Mouse (Mus musculus): ENCODE data around the gene Spr. TPM values are rescaled to one million over a fixed set of nuclear protein-coding genes. Genes with fewer than 3 reads are reported as not detected.

Gene Spr
- total and polyA plus RNA-seq, 3 experiments, result 44.3 to 69.3 (median 64.4) TPM

DNA sequence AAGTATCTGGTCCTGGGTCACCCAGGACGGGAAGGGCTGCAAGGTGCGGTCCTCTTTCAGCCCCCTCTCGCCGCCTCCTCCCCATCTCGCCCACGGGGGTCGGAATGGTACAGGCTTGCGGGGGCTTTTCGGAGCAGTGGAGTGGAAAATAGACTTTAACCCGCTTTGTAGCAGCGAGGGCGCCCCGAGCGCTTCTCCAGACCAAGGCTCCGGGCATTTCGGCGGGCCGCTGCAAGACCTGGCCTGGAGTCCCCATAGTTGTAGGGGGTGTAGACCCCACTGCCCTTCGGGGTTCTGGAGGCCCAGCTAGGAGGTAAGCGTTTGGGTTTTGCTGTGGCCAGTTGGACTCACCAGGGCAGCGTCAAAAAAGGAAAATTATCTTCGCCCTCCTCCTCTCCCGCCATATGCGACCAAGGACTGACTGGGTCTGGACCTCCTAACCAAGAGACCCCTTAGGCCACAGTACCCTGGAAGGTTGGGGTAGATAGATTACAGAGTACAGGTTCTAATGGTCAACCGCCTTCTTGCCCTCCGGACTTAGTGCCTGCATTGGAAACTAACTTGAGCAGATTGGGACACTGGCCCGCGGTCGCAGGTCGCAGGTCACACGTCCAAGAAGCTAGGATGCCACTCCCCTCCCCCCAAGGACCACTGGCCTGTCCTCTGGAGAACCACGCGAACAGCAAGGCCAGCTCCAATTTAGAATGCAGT is 48.6 kb upstream of the Spr start:
- Histone ChIP-seq H3K9ac (ENCODE audit: insufficient read depth, low read depth) (no peak overlapping the region), H3K36me3 (replicated peaks in 1 of 2; ENCODE audit: control insufficient read depth in 1 of 2, insufficient read depth in 1 of 2, low read length in 1 of 2) (no peaks in the 10 kb centered on the region), H3K27ac (ENCODE audit: insufficient read depth, low read depth) (no peak overlapping the region), H3K4me3 (replicated peaks in 1 of 3; ENCODE audit: low read depth in 2 of 3, low read length in 2 of 3, poor library complexity in 1 of 3) (no peak overlapping the region), H3K79me2 (replicated peaks; ENCODE audit: control insufficient read depth, extremely low read depth, insufficient read depth, poor library complexity, severe bottlenecking) (no peaks in the 10 kb centered on the region), H3K4me2 (ENCODE audit: insufficient read depth, low read depth, poor library complexity, severe bottlenecking) (no peak overlapping the region), H3K4me1 (ENCODE audit: control insufficient read depth in 1 of 2, insufficient read depth in 2 of 2) (no peaks in the 10 kb centered on the region), H3K9me3 (replicated peaks; ENCODE audit: low read length) (peaks cover 27% of the 10 kb centered on the region), H3K27me3 (replicated peaks) (peaks cover 50% of the 10 kb centered on the region)
- dilution Hi-C loops (cut with MboI; ENCODE audit: extremely low pct_ligation_motif_present, extremely low pct_unique_long_range_greater_than_20kb, low sequenced_read_pairs) (no loop called here), in situ Hi-C loops (cut with MboI; ENCODE audit: low pct_ligation_motif_present, low pct_unique_long_range_greater_than_20kb, low sequenced_read_pairs) (no loop called here)
- TF ChIP-seq SIN3A (IDR thresholded peaks at IDR 0.05; ENCODE audit: low read length) (no peak), MAFK (IDR thresholded peaks at IDR 0.05; ENCODE audit: insufficient replicate concordance, low read length) (no peak), ELF1 (IDR thresholded peaks at IDR 0.05; ENCODE audit: low read depth, low read length) (no peak), CHD2 (IDR thresholded peaks at IDR 0.05; ENCODE audit: low read length) (no peak), E2F4 (IDR thresholded peaks at IDR 0.05; ENCODE audit: insufficient replicate concordance, low read depth, low read length) (no peak), MAX (IDR thresholded peaks at IDR 0.05; ENCODE audit: low read length) (no peak), CTCF (conservative IDR thresholded peaks at IDR 0.05 in 1 of 2, IDR thresholded peaks at IDR 0.05 in 1 of 2; ENCODE audit: low read depth in 2 of 2, low read length in 2 of 2) (no peak), POLR2AphosphoS2 (IDR thresholded peaks at IDR 0.05; ENCODE audit: low read depth, low read length) (no peak)
- no peak for DNase-seq (ENCODE audit: extremely low read depth)

DNA sequence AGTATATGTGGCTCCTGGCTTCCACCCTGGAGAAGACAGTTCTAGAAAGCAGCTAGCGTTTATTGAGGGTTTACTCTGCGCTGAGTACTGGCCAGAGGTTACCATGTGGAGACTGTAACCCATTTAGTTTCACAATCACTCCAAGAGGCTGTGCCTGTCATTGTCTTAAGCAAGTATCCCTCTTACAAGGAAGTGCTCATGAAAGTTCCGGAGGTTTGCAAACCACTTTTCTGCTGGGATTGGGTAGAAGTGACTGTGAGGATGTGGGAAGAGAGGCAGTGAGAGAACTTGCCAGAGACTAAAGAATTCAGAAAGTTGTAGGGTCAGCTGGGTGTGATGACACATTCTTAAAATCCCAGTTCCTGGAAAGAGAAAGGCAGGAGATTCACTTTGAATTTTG is 46.4 kb upstream of the Spr start:
- peaks cover 19% of the 10 kb centered on the region for H3K9me3 ChIP-seq (replicated peaks; ENCODE audit: low read length)
- dilution Hi-C loops (cut with MboI; ENCODE audit: extremely low pct_ligation_motif_present, extremely low pct_unique_long_range_greater_than_20kb, low sequenced_read_pairs), result no loop called here
- no peak overlapping the region for H3K27ac ChIP-seq (ENCODE audit: insufficient read depth, low read depth)
- DNase-seq (ENCODE audit: extremely low read depth), result no peak
- no peaks in the 10 kb centered on the region for H3K79me2 ChIP-seq (replicated peaks; ENCODE audit: control insufficient read depth, extremely low read depth, insufficient read depth, poor library complexity, severe bottlenecking)
- TF ChIP-seq EP300 (IDR thresholded peaks at IDR 0.05; ENCODE audit: low read length), result no peak
- no peak overlapping the region for H3K4me3 ChIP-seq (replicated peaks in 1 of 3; ENCODE audit: low read depth in 2 of 3, low read length in 2 of 3, poor library complexity in 1 of 3)
- H3K4me1 ChIP-seq (ENCODE audit: control insufficient read depth in 1 of 2, insufficient read depth in 2 of 2), result no peaks in the 10 kb centered on the region
- H3K36me3 ChIP-seq (replicated peaks in 1 of 2; ENCODE audit: control insufficient read depth in 1 of 2, insufficient read depth in 1 of 2, low read length in 1 of 2), result no peaks in the 10 kb centered on the region
- H3K27me3 ChIP-seq (replicated peaks), result peaks cover 53% of the 10 kb centered on the region
- in situ Hi-C loops (cut with MboI; ENCODE audit: low pct_ligation_motif_present, low pct_unique_long_range_greater_than_20kb, low sequenced_read_pairs), result no loop called here
- no peak overlapping the region for H3K4me2 ChIP-seq (ENCODE audit: insufficient read depth, low read depth, poor library complexity, severe bottlenecking)
- no peak overlapping the region for H3K9ac ChIP-seq (ENCODE audit: insufficient read depth, low read depth)

DNA sequence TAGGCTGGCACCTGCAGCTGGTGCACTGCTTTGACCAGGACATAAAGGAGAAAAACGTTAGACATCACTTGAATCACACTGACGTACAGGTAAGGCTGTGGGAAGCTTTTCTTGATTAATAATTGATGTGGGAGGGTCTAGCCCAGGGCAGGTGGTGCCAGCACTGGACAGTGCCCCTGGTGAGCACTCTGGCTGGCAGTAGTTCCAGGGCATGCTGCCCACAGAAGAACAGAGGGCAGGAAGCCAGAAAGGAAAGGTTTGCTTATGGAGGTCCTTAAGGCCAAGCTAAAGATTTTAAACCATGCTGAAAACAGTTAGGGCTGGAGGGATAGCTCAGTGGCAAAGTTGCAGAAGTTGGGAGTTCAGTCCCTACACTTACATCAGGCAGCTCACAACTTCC is 42.5 kb upstream of the Spr start:
- no peaks in the 10 kb centered on the region for H3K36me3 ChIP-seq (replicated peaks in 1 of 2; ENCODE audit: control insufficient read depth in 1 of 2, insufficient read depth in 1 of 2, low read length in 1 of 2)
- H3K27me3 ChIP-seq (replicated peaks), result peaks cover 68% of the 10 kb centered on the region
- H3K9ac ChIP-seq (ENCODE audit: insufficient read depth, low read depth), result no peak overlapping the region
- H3K9me3 ChIP-seq (replicated peaks; ENCODE audit: low read length), result peaks cover 7% of the 10 kb centered on the region
- H3K4me3 ChIP-seq (replicated peaks in 1 of 3; ENCODE audit: low read depth in 2 of 3, low read length in 2 of 3, poor library complexity in 1 of 3), result no peak overlapping the region
- H3K4me2 ChIP-seq (ENCODE audit: insufficient read depth, low read depth, poor library complexity, severe bottlenecking), result no peak overlapping the region
- H3K4me1 ChIP-seq (ENCODE audit: control insufficient read depth in 1 of 2, insufficient read depth in 2 of 2), result no peaks in the 10 kb centered on the region
- no peak for TF ChIP-seq TBP (conservative IDR thresholded peaks at IDR 0.05; ENCODE audit: low read depth, low read length)
- TF ChIP-seq CHD2 (IDR thresholded peaks at IDR 0.05; ENCODE audit: low read length), result no peak
- no peak for TF ChIP-seq ZMIZ1 (IDR thresholded peaks at IDR 0.05; ENCODE audit: low read depth, low read length)
- TF ChIP-seq E2F4 (IDR thresholded peaks at IDR 0.05; ENCODE audit: insufficient replicate concordance, low read depth, low read length), result no peak
- no peak for TF ChIP-seq SIN3A (IDR thresholded peaks at IDR 0.05; ENCODE audit: low read length)
- TF ChIP-seq NELFE (IDR thresholded peaks at IDR 0.05; ENCODE audit: low read depth, low read length), result no peak
- TF ChIP-seq ELF1 (IDR thresholded peaks at IDR 0.05; ENCODE audit: low read depth, low read length), result no peak
- TF ChIP-seq BHLHE40 (IDR thresholded peaks at IDR 0.05; ENCODE audit: low read depth, low read length), result no peak
- no peak for TF ChIP-seq TCF12 (IDR thresholded peaks at IDR 0.05; ENCODE audit: low read depth, low read length)
- no peak for TF ChIP-seq ZKSCAN1 (IDR thresholded peaks at IDR 0.05; ENCODE audit: borderline replicate concordance, low read depth, low read length)
- no peak for TF ChIP-seq JUN (IDR thresholded peaks at IDR 0.05; ENCODE audit: insufficient read depth, low read depth, low read length)
- TF ChIP-seq HCFC1 (IDR thresholded peaks at IDR 0.05; ENCODE audit: low read depth, low read length), result no peak
- no peak for TF ChIP-seq MAX (IDR thresholded peaks at IDR 0.05; ENCODE audit: low read length)
- no peak for TF ChIP-seq RAD21 (IDR thresholded peaks at IDR 0.05; ENCODE audit: low read depth, low read length)
- TF ChIP-seq POLR2AphosphoS2 (IDR thresholded peaks at IDR 0.05; ENCODE audit: low read depth, low read length), result no peak
- TF ChIP-seq POLR2A (IDR thresholded peaks at IDR 0.05; ENCODE audit: low read depth, low read length), result no peak
- TF ChIP-seq USF2 (conservative IDR thresholded peaks at IDR 0.05; ENCODE audit: low read depth, low read length), result no peak
- no peak for TF ChIP-seq MYC (IDR thresholded peaks at IDR 0.05; ENCODE audit: low read depth, low read length)
- in situ Hi-C loops (cut with MboI; ENCODE audit: low pct_ligation_motif_present, low pct_unique_long_range_greater_than_20kb, low sequenced_read_pairs) (no loop called here), dilution Hi-C loops (cut with MboI; ENCODE audit: extremely low pct_ligation_motif_present, extremely low pct_unique_long_range_greater_than_20kb, low sequenced_read_pairs) (no loop called here)
- DNase-seq (ENCODE audit: extremely low read depth), result no peak
- no peaks in the 10 kb centered on the region for H3K79me2 ChIP-seq (replicated peaks; ENCODE audit: control insufficient read depth, extremely low read depth, insufficient read depth, poor library complexity, severe bottlenecking)
- H3K27ac ChIP-seq (ENCODE audit: insufficient read depth, low read depth), result no peak overlapping the region

Data from CH12.LX (cell line).